Mouse (Mus musculus) heart, embryonic 16.5 days (tissue): ENCODE results near the gene Grpel1. TPM values are rescaled to one million over a fixed set of nuclear protein-coding genes. Genes with fewer than 3 reads are reported as not detected.
A peak's percentile ranks its signal among the peaks of the same experiment; 100 is the strongest.

ENCODE experiments used
- ATAC-seq: fragments of 200-750 bp; cut with Nextera tagmentation; replicated peaks from 2 replicates; pipeline ENCODE4 v1.8.0; 2017; ENCODE audit warnings: moderate number of reproducible peaks; ENCODE audit not compliant: insufficient read depth, low FRiP score; ENCODE audit errors: extremely low read depth
- H3K27ac ChIP-seq: fragments of 300-500 bp; sonication (generic); 2 replicates; pipeline ENCODE4 v1.5.1; 2014; ENCODE audit warnings: mild to moderate bottlenecking, low read length, control low read depth, moderate library complexity
- H3K27me3 ChIP-seq: fragments of 300-500 bp; sonication (generic); 2 replicates; pipeline ENCODE4 v1.6.1; 2014; ENCODE audit warnings: low read length, mixed read lengths; ENCODE audit not compliant: control insufficient read depth, insufficient read depth
- H3K36me3 ChIP-seq: fragments of 300-500 bp; sonication (generic); 2 replicates; pipeline ENCODE4 v1.6.1; 2014; ENCODE audit not compliant: control insufficient read depth, insufficient read depth
- H3K4me1 ChIP-seq: fragments of 300-500 bp; sonication (generic); 2 replicates; pipeline ENCODE4 v1.6.1; 2014; ENCODE audit warnings: low read length, mixed read lengths; ENCODE audit not compliant: control insufficient read depth, insufficient read depth
- H3K4me2 ChIP-seq: fragments of 300-500 bp; sonication (generic); 2 replicates; pipeline ENCODE4 v1.6.1; 2014; ENCODE audit warnings: low read depth, mild to moderate bottlenecking, control low read depth, low read length
- H3K4me3 ChIP-seq: fragments of 300-500 bp; sonication (generic); 2 replicates; pipeline ENCODE4 v1.5.1; 2014; ENCODE audit warnings: mild to moderate bottlenecking, control low read depth, low read length
- H3K9ac ChIP-seq: fragments of 300-500 bp; sonication (generic); 2 replicates; pipeline ENCODE4 v1.6.1; 2014; ENCODE audit warnings: low read length, control low read depth
- H3K9me3 ChIP-seq: fragments of 300-500 bp; sonication (generic); replicated peaks from 2 replicates; pipeline ENCODE4 v1.6.1; 2016; ENCODE audit warnings: low read length; ENCODE audit not compliant: control insufficient read depth
- WGBS: fragments of 180-500 bp; shearing (Covaris S2); extraction: QIAGEN DNeasy Blood & Tissue Kit; methylation state at CpG from one replicate; pipeline ENCODE4 v1.1.7; 2014; 5-methylcytosine and 5-hydroxymethylcytosine counted together
- polyA plus RNA-seq: library from polyadenylated mRNA; unstranded; fragments of >200 nt; fragmentation: Nextera tagmentation; extraction: Ambion mirVana; gene quantifications from 2 replicates; pipeline ENCODE4 v1.2.1, GENCODE M21; 2015

Grpel1 gene
- polyA plus RNA-seq, 1 experiment from 2014 or later = 68.4 TPM

- no peak overlapping the region for H3K9ac ChIP-seq
- no peak overlapping the region for H3K4me2 ChIP-seq
- no peak for ATAC-seq
- peaks cover 28% of the 10 kb centered on the region for H3K36me3 ChIP-seq
- no peak overlapping the region for H3K27ac ChIP-seq
- no peaks in the 10 kb centered on the region for H3K9me3 ChIP-seq
- no peaks in the 10 kb centered on the region for H3K4me1 ChIP-seq
- WGBS = 92% methylated on average over 1 of the region's 1 CpGs
- no peak overlapping the region for H3K4me3 ChIP-seq
- H3K27me3 ChIP-seq = no peaks in the 10 kb centered on the region
Observed at GRCm38 (mm10) chr5:36515126-36515525, 50.3 kb downstream of the Grpel1 start.

GRCm38 (mm10) chr5:36515558-36515957, 50.8 kb downstream of the Grpel1 start:
- Histone ChIP-seq H3K36me3 (peaks cover 29% of the 10 kb centered on the region), H3K9ac (no peak overlapping the region), H3K27me3 (no peaks in the 10 kb centered on the region), H3K27ac (no peak overlapping the region), H3K4me2 (no peak overlapping the region), H3K4me3 (no peak overlapping the region), H3K9me3 (no peaks in the 10 kb centered on the region), H3K4me1 (no peaks in the 10 kb centered on the region)
- no peak for ATAC-seq
- WGBS = 67% methylated on average over 5 of the region's 5 CpGs

GRCm38 (mm10) chr5:36517596-36517995, 52.8 kb downstream of the Grpel1 start:
- no peak overlapping the region for H3K4me3 ChIP-seq
- no peak for ATAC-seq
- H3K36me3 ChIP-seq = peaks cover 30% of the 10 kb centered on the region
- no peaks in the 10 kb centered on the region for H3K27me3 ChIP-seq
- no peak overlapping the region for H3K27ac ChIP-seq
- H3K9ac ChIP-seq = no peak overlapping the region
- no peaks in the 10 kb centered on the region for H3K9me3 ChIP-seq
- H3K4me1 ChIP-seq = no peaks in the 10 kb centered on the region
- no peak overlapping the region for H3K4me2 ChIP-seq
- 91% methylated on average over 3 of the region's 3 CpGs for WGBS

GRCm38 (mm10) chr5:36519751-36520150, 55.0 kb downstream of the Grpel1 start:
- H3K9me3 ChIP-seq = no peaks in the 10 kb centered on the region
- H3K4me1 ChIP-seq = peaks cover 7% of the 10 kb centered on the region
- H3K27ac ChIP-seq = no peak overlapping the region
- 77% methylated on average over 3 of the region's 3 CpGs for WGBS
- no peak overlapping the region for H3K4me3 ChIP-seq
- no peak for ATAC-seq
- H3K36me3 ChIP-seq = peaks cover 27% of the 10 kb centered on the region
- H3K4me2 ChIP-seq = no peak overlapping the region
- H3K27me3 ChIP-seq = no peaks in the 10 kb centered on the region
- H3K9ac ChIP-seq = no peak overlapping the region

- Histone ChIP-seq H3K4me3 (no peak overlapping the region), H3K4me1 (peaks cover 10% of the 10 kb centered on the region), H3K9ac (no peak overlapping the region), H3K36me3 (peaks cover 24% of the 10 kb centered on the region), H3K9me3 (no peaks in the 10 kb centered on the region), H3K27me3 (no peaks in the 10 kb centered on the region), H3K4me2 (no peak overlapping the region), H3K27ac (peak overlapping the region; percentile 56)
- WGBS = 39% methylated on average over 2 of the region's 2 CpGs
- ATAC-seq = no peak
Observed at GRCm38 (mm10) chr5:36522782-36523181, 58.0 kb downstream of the Grpel1 start.

- peak overlapping the region; percentile 56 for H3K27ac ChIP-seq
- 52% methylated on average over 5 of the region's 5 CpGs for WGBS
Observed at GRCm38 (mm10) chr5:36523219-36523703, 58.5 kb downstream of the Grpel1 start.

More at GRCm38 (mm10) chr5:36523219-36523703, 58.5 kb downstream of the Grpel1 start:
- no peak for ATAC-seq
- no peak overlapping the region for H3K9ac ChIP-seq
- no peak overlapping the region for H3K4me2 ChIP-seq
- peaks cover 24% of the 10 kb centered on the region for H3K36me3 ChIP-seq
- H3K4me3 ChIP-seq = no peak overlapping the region
- H3K4me1 ChIP-seq = peaks cover 10% of the 10 kb centered on the region
- no peaks in the 10 kb centered on the region for H3K27me3 ChIP-seq
- H3K9me3 ChIP-seq = no peaks in the 10 kb centered on the region

Other genes with a start within 250 kb of the Grpel1 start
- 8.2 and 10.7 TPM in 2 replicates for gene Sorcs2, start 66.9 kb upstream of the Grpel1 start, polyA plus RNA-seq
- 1.7 TPM in 2 replicates for gene Tada2b, start 19.3 kb downstream of the Grpel1 start, polyA plus RNA-seq
- gene Ccdc96, start 19.6 kb downstream of the Grpel1 start, polyA plus RNA-seq = 0.37 TPM in 2 replicates
- 18.0 and 18.2 TPM in 2 replicates for gene Tbc1d14, start 128.3 kb downstream of the Grpel1 start, polyA plus RNA-seq
- gene D5Ertd579e, start 231.0 kb downstream of the Grpel1 start, polyA plus RNA-seq = 23.0 and 27.1 TPM in 2 replicates